Mouse (Mus musculus) MEL (cell line): ENCODE measurements around the gene Fance. TPM values are rescaled to one million over a fixed set of nuclear protein-coding genes. Genes with fewer than 3 reads are reported as not detected.
"Not testable (repeated sequence)": the region's sequence is repeated elsewhere in the genome, so short reads cannot be mapped to it uniquely, and the experiment has no call there.

ENCODE experiments used
- DNase-seq: peaks from one replicate; pipeline ENCODE4 v3.0.0; 2011; ENCODE audit warnings: low read depth, low spot score
- H3K27ac ChIP-seq: 2 replicates; pipeline ENCODE4 v1.5.1; 2012; ENCODE audit warnings: low read depth, mild to moderate bottlenecking, control low read depth, low read length, moderate library complexity; ENCODE audit not compliant: control insufficient read depth
- H3K27me3 ChIP-seq, 2 experiments: fragments of 150-350 bp in 1 of 2; sonication (generic) in 1 of 2; 2 replicates each; pipeline ENCODE4 v1.6.1; 2012; ENCODE audit warnings: low read length in 2 of 2, mild to moderate bottlenecking in 2 of 2, improper control_type of control experiment in 1 of 2, moderate library complexity in 1 of 2; ENCODE audit not compliant: insufficient read depth in 2 of 2, control insufficient read depth in 1 of 2
- H3K36me3 ChIP-seq, 2 experiments: 2 replicates each; pipeline ENCODE4 v1.6.1; 2012 to 2014; ENCODE audit warnings: low read length in 2 of 2, improper control_type of control experiment in 1 of 2, inconsistent platforms in 1 of 2, mild to moderate bottlenecking in 1 of 2; ENCODE audit not compliant: insufficient read depth in 2 of 2, control insufficient read depth in 1 of 2
- H3K4me1 ChIP-seq, 2 experiments: fragments of 150-350 bp in 1 of 2; sonication (generic) in 1 of 2; 2 replicates each; pipeline ENCODE4 v1.6.1; 2012; ENCODE audit warnings: low read length in 2 of 2, improper control_type of control experiment in 1 of 2, mild to moderate bottlenecking in 1 of 2; ENCODE audit not compliant: insufficient read depth in 2 of 2, control insufficient read depth in 1 of 2
- H3K4me3 ChIP-seq, 2 experiments: fragments of 150-350 bp in 1 of 2; sonication (generic) in 1 of 2; 2 replicates each; pipeline ENCODE4 v1.5.1; 2012; ENCODE audit warnings: low read depth in 2 of 2, low read length in 2 of 2, mild to moderate bottlenecking in 2 of 2, moderate library complexity in 2 of 2, control low read depth in 1 of 2, improper control_type of control experiment in 1 of 2; ENCODE audit not compliant: control insufficient read depth in 1 of 2, insufficient read depth in 1 of 2
- H3K79me2 ChIP-seq: 2 replicates; pipeline ENCODE4 v1.6.1; 2012; ENCODE audit warnings: mild to moderate bottlenecking, low read length, moderate library complexity; ENCODE audit not compliant: control insufficient read depth, poor library complexity, insufficient read depth
- H3K9ac ChIP-seq: 2 replicates; pipeline ENCODE4 v1.6.1; 2012; ENCODE audit warnings: low read depth, mild to moderate bottlenecking, control low read depth, low read length, moderate library complexity; ENCODE audit not compliant: control insufficient read depth, poor library complexity, severe bottlenecking
- H3K9me3 ChIP-seq: fragments of 150-350 bp; sonication (generic); replicated peaks from 2 replicates; pipeline ENCODE4 v1.6.1; 2012; ENCODE audit warnings: mild to moderate bottlenecking, low read length, improper control_type of control experiment, moderate library complexity; ENCODE audit not compliant: insufficient read depth
- CHD1 ChIP-seq: IDR thresholded peaks from 2 replicates; pipeline ENCODE4 v1.6.1; 2012; ENCODE audit warnings: low read depth, mild to moderate bottlenecking, inconsistent platforms, low read length, improper control_type of control experiment
- CHD2 ChIP-seq: IDR thresholded peaks from 2 replicates; pipeline ENCODE4 v1.6.1; 2011; ENCODE audit warnings: low read length, improper control_type of control experiment
- CTCF ChIP-seq, 3 experiments: IDR thresholded peaks in 2 of 3; conservative IDR thresholded peaks in 1 of 3; 2 replicates each; pipeline ENCODE4 v1.5.1; 2011 to 2012; ENCODE audit warnings: low read length in 3 of 3, low read depth in 2 of 3, mild to moderate bottlenecking in 2 of 3, improper control_type of control experiment in 1 of 3, inconsistent platforms in 1 of 3, mixed read lengths in 1 of 3, moderate library complexity in 1 of 3; ENCODE audit not compliant: control insufficient read depth in 1 of 3, insufficient read depth in 1 of 3, poor library complexity in 1 of 3, severe bottlenecking in 1 of 3
- ETS1 ChIP-seq: IDR thresholded peaks from 2 replicates; pipeline ENCODE4 v1.6.1; 2012; ENCODE audit warnings: low read depth, mild to moderate bottlenecking, inconsistent platforms, low read length, improper control_type of control experiment, moderate library complexity
- GATA1 ChIP-seq: IDR thresholded peaks from 2 replicates; pipeline ENCODE4 v1.6.1; 2011; ENCODE audit warnings: low read depth, low read length, improper control_type of control experiment
- MAZ ChIP-seq: IDR thresholded peaks from 2 replicates; pipeline ENCODE4 v1.6.1; 2012; ENCODE audit warnings: low read depth, mild to moderate bottlenecking, inconsistent platforms, low read length, improper control_type of control experiment
- POLR2A ChIP-seq, 2 experiments: IDR thresholded peaks; 2 replicates each; pipeline ENCODE4 v1.6.1; 2011 to 2012; ENCODE audit warnings: low read length in 2 of 2, mild to moderate bottlenecking in 2 of 2, control low read depth in 1 of 2, improper control_type of control experiment in 1 of 2, low read depth in 1 of 2, moderate library complexity in 1 of 2; ENCODE audit not compliant: control insufficient read depth in 1 of 2, insufficient read depth in 1 of 2, poor library complexity in 1 of 2
- POLR2AphosphoS5 ChIP-seq: IDR thresholded peaks from 2 replicates; pipeline ENCODE4 v1.6.1; 2012; ENCODE audit warnings: low read depth, borderline replicate concordance, mild to moderate bottlenecking, inconsistent platforms, low read length, moderate library complexity, mixed read lengths
- RAD21 ChIP-seq: IDR thresholded peaks from 2 replicates; pipeline ENCODE4 v1.6.1; 2011; ENCODE audit warnings: mild to moderate bottlenecking, low read depth, low read length, improper control_type of control experiment
- SMC3 ChIP-seq: IDR thresholded peaks from 2 replicates; pipeline ENCODE4 v1.6.1; 2011; ENCODE audit warnings: low read depth, low read length, improper control_type of control experiment
- ZKSCAN1 ChIP-seq: IDR thresholded peaks from 2 replicates; pipeline ENCODE4 v1.6.1; 2012; ENCODE audit warnings: low read depth, mild to moderate bottlenecking, inconsistent platforms, low read length, improper control_type of control experiment, moderate library complexity
- ZNF384 ChIP-seq: IDR thresholded peaks from 2 replicates; pipeline ENCODE4 v1.6.1; 2012; ENCODE audit warnings: low read depth, mild to moderate bottlenecking, inconsistent platforms, low read length, improper control_type of control experiment
- polyA plus RNA-seq, 2 experiments: library from polyadenylated mRNA; stranded (reverse) in 1 of 2; unstranded in 1 of 2; fragments of >175 nt in 1 of 2; fragments of >200 nt in 1 of 2; gene quantifications; 2 replicates each; pipeline versions ENCODE4 v1.2.1 to v1.2.4; 2012; ENCODE audit warnings: low replicate concordance in 2 of 2, low read depth in 1 of 2; ENCODE audit not compliant: insufficient read length in 2 of 2, insufficient read depth in 1 of 2, missing spikeins in 1 of 2
- total RNA-seq: library from RNA; depleted of rRNA; stranded (reverse); fragments of 300-350 nt; gene quantifications from 2 replicates; pipeline ENCODE4 v1.2.3, GENCODE M21; 2012

The Fance gene
- total and polyA plus RNA-seq, 3 experiments: 51.2 to 382 (median 105) TPM

DNA sequence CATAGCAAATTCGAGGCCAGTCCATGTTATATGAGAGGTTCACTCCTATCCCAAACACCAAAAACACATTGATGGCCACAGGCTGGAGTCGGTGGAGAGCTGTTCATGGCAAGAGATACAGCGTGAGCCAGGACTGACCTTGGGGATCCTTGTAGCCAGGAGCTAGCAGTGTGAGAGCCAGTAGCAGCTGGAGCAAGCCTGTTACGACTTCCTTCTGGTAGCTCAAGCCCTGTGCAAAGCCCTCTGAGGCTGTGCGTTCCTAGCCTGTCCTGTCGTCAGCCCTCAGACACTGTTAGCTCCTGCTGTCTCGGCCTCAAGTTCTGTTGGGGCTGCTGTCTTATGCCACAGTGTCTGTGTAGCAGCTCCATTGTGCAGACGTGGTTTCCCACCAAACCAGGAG lies 10.5 kb downstream of the Fance start:
- Histone ChIP-seq H3K36me3 (peaks cover 0 to 12% of the 10 kb centered on the region in 2 experiments; a peak in 2 of 4 replicates), H3K79me2 (peaks cover 7% of the 10 kb centered on the region), H3K27me3 (no peaks in the 10 kb centered on the region), H3K4me3 (no peak overlapping the region), H3K9me3 (no peaks in the 10 kb centered on the region), H3K4me1 (peaks cover 0 to 8% of the 10 kb centered on the region in 2 experiments; a peak in 1 of 4 replicates), H3K9ac (no peak overlapping the region)
- TF ChIP-seq ZKSCAN1: no peak
- TF ChIP-seq ETS1: no peak
- no peak for TF ChIP-seq ZNF384
- no peak for TF ChIP-seq CHD2
- TF ChIP-seq POLR2AphosphoS5: no peak
- TF ChIP-seq CHD1: no peak
- no peak for TF ChIP-seq MAZ
- TF ChIP-seq, all 39 proteins: peak for 0
- no peak for DNase-seq
- H3K27ac ChIP-seq: no peak overlapping the region

DNA sequence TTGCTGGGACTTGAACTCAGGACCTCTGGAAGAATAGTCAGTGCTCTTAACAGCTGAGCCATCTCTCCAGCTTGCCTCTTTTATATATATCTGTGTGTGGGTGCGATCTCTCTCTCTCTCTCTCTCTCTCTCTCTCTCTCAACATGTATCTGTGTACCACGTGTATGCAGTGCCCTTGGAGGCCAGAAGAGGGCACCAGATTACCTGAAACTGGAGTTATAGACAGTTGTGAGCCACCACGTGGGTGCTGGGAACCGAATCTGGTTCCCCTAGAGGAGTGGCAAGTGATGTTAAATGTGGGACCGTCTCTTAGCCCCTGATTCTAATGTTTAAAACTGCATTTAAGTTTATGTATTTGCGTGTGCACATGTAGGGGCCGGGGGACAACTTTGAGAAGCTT lies 11.1 kb downstream of the Fance start:
- H3K4me1 ChIP-seq, H3K27ac ChIP-seq, H3K4me3 ChIP-seq, H3K9ac ChIP-seq, H3K27me3 ChIP-seq, H3K9me3 ChIP-seq, H3K36me3 ChIP-seq: not testable (repeated sequence)
- H3K79me2 ChIP-seq: peaks cover 14% of the 10 kb centered on the region
- TF ChIP-seq CTCF (IDR thresholded peaks at IDR 0.05 in 2 of 3, conservative IDR thresholded peaks at IDR 0.05 in 1 of 3; ENCODE audit: control insufficient read depth in 1 of 3, insufficient read depth in 1 of 3, low read depth in 2 of 3, low read length in 3 of 3, poor library complexity in 1 of 3, severe bottlenecking in 1 of 3) (peak; percentile 39 to 47 (median 44); a peak in 5 of 6 replicates), RAD21 (peak; percentile 17; the same call in 1 of the 2 replicates), SMC3 (peak; percentile 25; the same call in 1 of the 2 replicates)
- DNase-seq: peak; percentile 67

DNA sequence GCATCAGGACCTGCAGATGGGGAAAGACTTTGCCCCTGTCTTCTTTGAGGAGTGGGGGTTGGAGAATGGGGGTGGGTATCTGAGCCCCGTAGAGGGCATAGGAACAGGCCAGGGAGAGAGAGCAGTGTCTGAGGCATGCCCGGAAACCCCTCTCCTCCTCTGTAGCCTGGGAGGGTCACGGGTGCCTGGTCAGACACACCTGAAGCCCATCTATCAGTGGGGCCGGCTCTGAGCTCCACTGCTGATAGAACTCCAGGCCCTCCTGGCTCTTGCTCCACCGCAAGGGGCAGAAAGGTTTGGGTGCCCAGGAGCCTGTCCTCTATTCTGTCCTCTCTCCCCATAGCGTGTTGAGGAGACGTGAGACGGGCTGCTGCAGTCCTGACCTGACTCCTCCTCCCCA lies 12.4 kb downstream of the Fance start:
- Histone ChIP-seq H3K27me3 (no peaks in the 10 kb centered on the region), H3K36me3 (peaks cover 3 to 7% of the 10 kb centered on the region in 2 experiments; a peak in 3 of 4 replicates), H3K4me3 (no peak overlapping the region), H3K27ac (no peak overlapping the region), H3K9ac (no peak overlapping the region), H3K79me2 (peaks cover 24% of the 10 kb centered on the region), H3K9me3 (no peaks in the 10 kb centered on the region), H3K4me1 (peaks cover 0 to 8% of the 10 kb centered on the region in 2 experiments; a peak in 1 of 4 replicates)
- no peak for TF ChIP-seq POLR2AphosphoS5
- no peak for TF ChIP-seq POLR2A (IDR thresholded peaks at IDR 0.05; ENCODE audit: control insufficient read depth in 1 of 2, insufficient read depth in 1 of 2, low read depth in 1 of 2, low read length in 2 of 2, poor library complexity in 1 of 2)
- TF ChIP-seq GATA1: no peak
- TF ChIP-seq SMC3: no peak
- no peak for DNase-seq
